Mouse (Mus musculus) intestine, embryonic 14.5 days (tissue): ENCODE results near the gene Il9r. TPM values are rescaled to one million over a fixed set of nuclear protein-coding genes. Genes with fewer than 3 reads are reported as not detected.

Experiments
- ATAC-seq: fragments of 200-750 bp; cut with Nextera tagmentation; replicated peaks from 2 replicates; pipeline ENCODE4 v1.8.0; 2017; ENCODE audit warnings: low read depth, moderate number of reproducible peaks, moderate TSS enrichment, moderate library complexity; ENCODE audit not compliant: low FRiP score, low TSS enrichment
- DNase-seq: peaks from one replicate; pipeline ENCODE4 v3.0.0-alpha.2; 2018; ENCODE audit warnings: low spot score
- H3K27ac ChIP-seq: fragments of 300-500 bp; sonication (generic); 2 replicates; pipeline ENCODE4 v1.5.1; 2014; ENCODE audit warnings: low read depth, mild to moderate bottlenecking, control low read depth
- H3K27me3 ChIP-seq: fragments of 300-500 bp; sonication (generic); replicated peaks from 2 replicates; pipeline ENCODE4 v1.6.1; 2014; ENCODE audit warnings: low read length, control low read depth; ENCODE audit not compliant: control insufficient read depth, insufficient read depth
- H3K36me3 ChIP-seq: fragments of 300-500 bp; sonication (generic); 2 replicates; pipeline ENCODE4 v1.6.1; 2014; ENCODE audit warnings: low read length, control low read depth; ENCODE audit not compliant: control insufficient read depth, insufficient read depth
- H3K4me1 ChIP-seq: fragments of 300-500 bp; sonication (generic); replicated peaks from 2 replicates; pipeline ENCODE4 v1.6.1; 2014; ENCODE audit warnings: low read length, control low read depth, mixed read lengths; ENCODE audit not compliant: control insufficient read depth, insufficient read depth
- H3K4me2 ChIP-seq: fragments of 300-500 bp; sonication (generic); 2 replicates; pipeline ENCODE4 v1.6.1; 2014; ENCODE audit warnings: low read length
- H3K4me3 ChIP-seq: fragments of 300-500 bp; sonication (generic); 2 replicates; pipeline ENCODE4 v1.5.1; 2014; ENCODE audit warnings: low read depth, low read length, control low read depth, mixed read lengths
- H3K9ac ChIP-seq: fragments of 300-500 bp; sonication (generic); 2 replicates; pipeline ENCODE4 v1.6.1; 2014; ENCODE audit warnings: mild to moderate bottlenecking, low read length
- H3K9me3 ChIP-seq: fragments of 300-500 bp; sonication (generic); 2 replicates; pipeline ENCODE4 v1.6.1; 2016; ENCODE audit warnings: low read length, control low read depth; ENCODE audit not compliant: control insufficient read depth
- WGBS: fragments of 180-500 bp; shearing (Covaris S2); extraction: QIAGEN DNeasy Blood & Tissue Kit; methylation state at CpG from one replicate; pipeline ENCODE4 v1.1.7; 2014; 5-methylcytosine and 5-hydroxymethylcytosine counted together
- polyA plus RNA-seq: library from polyadenylated mRNA; unstranded; fragments of >200 nt; fragmentation: Nextera tagmentation; extraction: Ambion mirVana; gene quantifications from 2 replicates; pipeline ENCODE4 v1.2.1, GENCODE M21; 2014

Gene Il9r
- polyA plus RNA-seq, 1 experiment from 2014 or later: not detected

- Histone ChIP-seq H3K36me3 (0 out of 2 replicates have a peak, but pooled peaks cover 13% of the 10 kb centered on the region), H3K4me1 (peaks cover 56% of the 10 kb centered on the region), H3K4me3 (no peak overlapping the region), H3K9ac (no peak overlapping the region), H3K9me3 (no peaks in the 10 kb centered on the region), H3K4me2 (peak overlapping the region; percentile 74; the same call in 1 of the 2 replicates), H3K27me3 (no peaks in the 10 kb centered on the region), H3K27ac (peak overlapping the region; percentile 98; the same call in 1 of the 2 replicates)
- ATAC-seq: no peak
- DNase-seq: no peak
- WGBS: 74% methylated on average over 4 of the region's 4 CpGs
Measured at GRCm38 (mm10) chr11:32223297-32223967, 23.4 kb upstream of the Il9r start.

GRCm38 (mm10) chr11:32222570-32223194, 22.6 kb upstream of the Il9r start:
- 5% methylated on average over 21 of the region's 21 CpGs for WGBS
- ATAC-seq (no peak), DNase-seq (peak; percentile 74)
- Histone ChIP-seq H3K9me3 (no peaks in the 10 kb centered on the region), H3K4me1 (peaks cover 57% of the 10 kb centered on the region), H3K36me3 (0 out of 2 replicates have a peak, but pooled peaks cover 7% of the 10 kb centered on the region), H3K4me3 (peak overlapping the region; percentile 88), H3K4me2 (peak overlapping the region; percentile 74), H3K27ac (peak overlapping the region; percentile 98), H3K9ac (peak overlapping the region; percentile 97), H3K27me3 (no peaks in the 10 kb centered on the region)

- ATAC-seq (peak; percentile 56), DNase-seq (peak; percentile 82)
- Histone ChIP-seq H3K27me3 (no peaks in the 10 kb centered on the region), H3K27ac (peak within 1 kb of the TSS; percentile 98), H3K4me3 (peak within 1 kb of the TSS; percentile 88), H3K9me3 (no peaks in the 10 kb centered on the region), H3K4me1 (peaks cover 55% of the 10 kb centered on the region), H3K9ac (peak within 1 kb of the TSS; percentile 97), H3K4me2 (peak within 1 kb of the TSS; percentile 74), H3K36me3 (0 out of 2 replicates have a peak, but pooled peaks cover 7% of the 10 kb centered on the region)
- under 1% methylated on average over 61 of the region's 72 CpGs for WGBS
Measured at GRCm38 (mm10) chr11:32221951-32222409, 21.9 kb upstream of the Il9r start, which contains the start of gene Rhbdf1. Rhbdf1 (minus strand) TSS chr11:32222300.

- H3K36me3 ChIP-seq: 0 out of 2 replicates have a peak, but pooled peaks cover 7% of the 10 kb centered on the region
- DNase-seq: peak; percentile 89
- H3K27ac ChIP-seq: peak overlapping the region; percentile 98
- H3K9ac ChIP-seq: peak overlapping the region; percentile 97
- peak overlapping the region; percentile 88 for H3K4me3 ChIP-seq
- ATAC-seq: peak; percentile 79
- H3K4me2 ChIP-seq: peak overlapping the region; percentile 74
- H3K27me3 ChIP-seq: no peaks in the 10 kb centered on the region
- no peaks in the 10 kb centered on the region for H3K9me3 ChIP-seq
- peaks cover 54% of the 10 kb centered on the region for H3K4me1 ChIP-seq
- WGBS: under 1% methylated on average over 46 of the region's 46 CpGs
Measured at GRCm38 (mm10) chr11:32221225-32221950, 21.3 kb upstream of the Il9r start.

GRCm38 (mm10) chr11:32220607-32221224, 20.6 kb upstream of the Il9r start:
- peak overlapping the region; percentile 97 for H3K9ac ChIP-seq
- H3K36me3 ChIP-seq: peaks cover 14% of the 10 kb centered on the region
- H3K4me2 ChIP-seq: peak overlapping the region; percentile 74
- no peaks in the 10 kb centered on the region for H3K27me3 ChIP-seq
- ATAC-seq: no peak; the same call in 1 of the 2 replicates
- DNase-seq: no peak
- H3K4me3 ChIP-seq: peak overlapping the region; percentile 88
- peak overlapping the region; percentile 98 for H3K27ac ChIP-seq
- H3K4me1 ChIP-seq: peaks cover 49% of the 10 kb centered on the region
- WGBS: 29% methylated on average over 10 of the region's 10 CpGs
- no peaks in the 10 kb centered on the region for H3K9me3 ChIP-seq

- ATAC-seq (no peak), DNase-seq (no peak)
- Histone ChIP-seq H3K36me3 (peaks cover 28% of the 10 kb centered on the region), H3K9ac (no peak overlapping the region), H3K27me3 (no peaks in the 10 kb centered on the region), H3K4me3 (no peak overlapping the region), H3K4me1 (peaks cover 34% of the 10 kb centered on the region), H3K27ac (no peak overlapping the region), H3K9me3 (no peaks in the 10 kb centered on the region), H3K4me2 (no peak overlapping the region)
- whole genome bisulfite sequencing: 85% methylated on average over 10 of the region's 10 CpGs
Measured at GRCm38 (mm10) chr11:32219287-32219686, 19.2 kb upstream of the Il9r start.

- Histone ChIP-seq H3K9ac (no peak overlapping the region), H3K27ac (no peak overlapping the region), H3K4me3 (no peak overlapping the region), H3K9me3 (no peaks in the 10 kb centered on the region), H3K4me1 (peaks cover 32% of the 10 kb centered on the region), H3K36me3 (peaks cover 36% of the 10 kb centered on the region), H3K4me2 (no peak overlapping the region), H3K27me3 (no peaks in the 10 kb centered on the region)
- no peak for DNase-seq
- ATAC-seq: no peak
- WGBS: 60% methylated on average over 6 of the region's 6 CpGs
Measured at GRCm38 (mm10) chr11:32218501-32219050, 18.5 kb upstream of the Il9r start.

GRCm38 (mm10) chr11:32216851-32217250, 16.8 kb upstream of the Il9r start:
- Histone ChIP-seq H3K27ac (no peak overlapping the region), H3K36me3 (peaks cover 53% of the 10 kb centered on the region), H3K4me2 (no peak overlapping the region), H3K4me3 (no peak overlapping the region), H3K9me3 (no peaks in the 10 kb centered on the region), H3K27me3 (no peaks in the 10 kb centered on the region), H3K4me1 (peaks cover 22% of the 10 kb centered on the region), H3K9ac (no peak overlapping the region)
- WGBS: 28% methylated on average over 8 of the region's 8 CpGs
- ATAC-seq: no peak
- peak; percentile 86 for DNase-seq
